ENCODE assay signal across 40 mouse cellular contexts in the genomic region with DNA sequence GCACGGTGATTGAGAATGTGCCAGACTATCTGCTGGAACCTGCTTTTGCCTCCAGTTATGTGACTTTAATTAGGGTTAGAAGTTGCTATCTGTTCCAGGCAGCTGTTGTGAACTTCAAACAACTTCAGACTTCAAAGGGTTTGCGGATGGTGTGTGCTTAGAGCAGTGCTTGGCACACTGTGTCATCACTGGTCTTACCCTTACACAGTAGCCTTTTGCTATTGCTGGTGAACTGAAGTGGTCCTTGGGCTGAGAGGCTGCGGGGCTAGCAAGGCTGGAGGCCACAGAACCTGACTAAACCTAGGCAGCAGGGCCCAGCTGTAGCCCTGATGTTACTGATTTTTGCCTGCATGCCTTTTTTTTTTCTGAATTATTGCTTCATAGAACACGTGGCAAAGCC. TPM values are rescaled to one million over a fixed set of nuclear protein-coding genes. Genes with fewer than 3 reads are reported as not detected.
DNase-seq lines count a peak whose midpoint lies in the region; ATAC-seq lines count a peak whose summit lies in the region.
"Had no signal": no experiment of that assay in that cellular context is flagged by ENCODE, and none has a peak within 500 bp of the region (broad histone marks: within the 10 kb centered on the region; RNA-seq: fewer than 3 reads in every experiment).

No protein-coding gene starts in this region.

- peak; percentile 75 for DNase-seq in heart, adult 11 months
- no peak for DNase-seq in heart, postnatal 25 days (ENCODE audit: low spot score)
- DNase-seq in thymus, postnatal 14 days: peak; percentile 22
- DNase-seq in thymus, postnatal 4 days: no peak
- no peak for DNase-seq in urinary bladder, postnatal 25 days (ENCODE audit: low spot score)
- DNase-seq: adrenal gland, postnatal 10 days; cerebellum, adult 18-20 months; cerebellum, postnatal 10 days; forebrain, postnatal 0 days; gastrocnemius, postnatal 36 days; heart, postnatal 14 days; kidney, adult 18-20 months; kidney, postnatal 25 days; right cerebral cortex, postnatal 4 days had no signal

- peak; percentile 54; the same call in 1 of the 2 replicates for ATAC-seq in midbrain, embryonic 15.5 days (replicated peaks)
- no peak for ATAC-seq in midbrain, embryonic 13.5 days
- ATAC-seq: forebrain, postnatal 0 days; hindbrain, embryonic 16.5 days; Patski had no signal

- intact Hi-C loops in heart, postnatal 25 days (cut with DNase I): no loop called here

- no peaks in the 10 kb centered on the region for H3K4me1 ChIP-seq in midbrain, embryonic 15.5 days
- H3K4me1 ChIP-seq in midbrain, embryonic 13.5 days (replicated peaks): no peaks in the 10 kb centered on the region; the same call in 1 of the 2 replicates
- H3K4me1 ChIP-seq: kidney, embryonic 15.5 days; limb, embryonic 12.5 days; liver, embryonic 15.5 days; neural tube, embryonic 12.5 days had no signal

- H3K4me3 ChIP-seq in midbrain, embryonic 15.5 days: no peak overlapping the region
- H3K4me3 ChIP-seq in midbrain, embryonic 13.5 days (replicated peaks): no peak overlapping the region
- H3K4me3 ChIP-seq: embryonic facial prominence, embryonic 13.5 days; forebrain, embryonic 10.5 days; kidney, embryonic 15.5 days; limb, embryonic 12.5 days; liver, embryonic 15.5 days; lung, embryonic 15.5 days; neural tube, embryonic 12.5 days had no signal

- no peaks in the 10 kb centered on the region for H3K27me3 ChIP-seq in midbrain, embryonic 15.5 days (replicated peaks)
- no peaks in the 10 kb centered on the region for H3K27me3 ChIP-seq in midbrain, embryonic 13.5 days
- H3K27me3 ChIP-seq: embryonic facial prominence, embryonic 13.5 days; kidney, embryonic 15.5 days; limb, embryonic 12.5 days; liver, embryonic 15.5 days; lung, embryonic 15.5 days; neural tube, embryonic 12.5 days; Patski had no signal

- no peak overlapping the region for H3K27ac ChIP-seq in midbrain, embryonic 15.5 days
- no peak overlapping the region for H3K27ac ChIP-seq in midbrain, embryonic 13.5 days
- H3K27ac ChIP-seq: embryonic facial prominence, embryonic 13.5 days; forebrain, embryonic 10.5 days; kidney, embryonic 15.5 days; limb, embryonic 12.5 days; liver, embryonic 15.5 days; lung, embryonic 15.5 days; neural tube, embryonic 12.5 days; stomach, postnatal 0 days had no signal

- no peaks in the 10 kb centered on the region for H3K9me3 ChIP-seq in midbrain, embryonic 15.5 days
- H3K9me3 ChIP-seq in midbrain, embryonic 13.5 days: no peaks in the 10 kb centered on the region
- H3K9me3 ChIP-seq: embryonic facial prominence, embryonic 13.5 days; forebrain, embryonic 10.5 days; kidney, embryonic 15.5 days; limb, embryonic 12.5 days; liver, embryonic 15.5 days; lung, embryonic 15.5 days; neural tube, embryonic 12.5 days had no signal

- no peak overlapping the region for H3K4me2 ChIP-seq in midbrain, embryonic 15.5 days
- no peak overlapping the region for H3K4me2 ChIP-seq in midbrain, embryonic 13.5 days (replicated peaks)
- H3K4me2 ChIP-seq: embryonic facial prominence, embryonic 13.5 days; kidney, embryonic 15.5 days; limb, embryonic 12.5 days; liver, embryonic 15.5 days; lung, embryonic 15.5 days; midbrain, embryonic 11.5 days; neural tube, embryonic 12.5 days had no signal

- no peak overlapping the region for H3K9ac ChIP-seq in midbrain, embryonic 15.5 days
- H3K9ac ChIP-seq in midbrain, embryonic 13.5 days (replicated peaks): no peak overlapping the region
- H3K9ac ChIP-seq: embryonic facial prominence, embryonic 13.5 days; forebrain, postnatal 0 days; kidney, embryonic 15.5 days; limb, embryonic 12.5 days; liver, embryonic 15.5 days; lung, embryonic 15.5 days; neural tube, embryonic 12.5 days had no signal

- 77% methylated on average over 4 of the region's 4 CpGs for WGBS in midbrain, embryonic 15.5 days
- WGBS in midbrain, embryonic 13.5 days: 74% methylated on average over 4 of the region's 4 CpGs

- H3K36me3 ChIP-seq in midbrain, embryonic 15.5 days (replicated peaks): peaks cover 7% of the 10 kb centered on the region; the same call in 1 of the 2 replicates
- H3K36me3 ChIP-seq in midbrain, embryonic 13.5 days: peaks cover 21% of the 10 kb centered on the region
- H3K36me3 ChIP-seq: liver, embryonic 15.5 days had no signal

RNA-seq across cellular contexts. Expression of a gene that starts 59.8 kb away (rescaled TPM):
- total RNA-seq in heart, postnatal 25 days (2021): not detected
- not detected in 2 replicates for polyA plus RNA-seq in midbrain, embryonic 15.5 days (2015; fragmentation: Nextera tagmentation; extraction: Ambion mirVana)
- not detected in 2 replicates for polyA plus RNA-seq in midbrain, embryonic 13.5 days (2015; fragmentation: Nextera tagmentation; extraction: Ambion mirVana)
- total RNA-seq: adrenal gland, postnatal 10 days; common myeloid progenitor, adult 5-6 weeks; forebrain, postnatal 0 days; gastrocnemius, postnatal 36 days; heart, adult 8-10 months; heart, postnatal 14 days; layer of hippocampus, adult 18-20 months; layer of hippocampus, postnatal 10 days; left cerebral cortex, adult 18-20 months; left cerebral cortex, postnatal 14 days; liver, adult 2 months; megakaryocyte progenitor cell, adult 5-6 weeks; MEL had no signal
- polyA plus RNA-seq: embryonic facial prominence, embryonic 13.5 days; forebrain, embryonic 10.5 days; forebrain, postnatal 0 days; heart, embryonic 14.5 days; hindbrain, embryonic 11.5 days; hindbrain, embryonic 16.5 days; intestine, embryonic 14.5 days; kidney, embryonic 15.5 days; limb, embryonic 12.5 days; liver, adult 2 months; liver, embryonic 15.5 days; lung, embryonic 15.5 days; midbrain, embryonic 11.5 days; neural tube, embryonic 12.5 days; Patski; spleen, adult 2 months; stomach, postnatal 0 days had no signal

Comparison
In these comparisons a context has a peak if more than half of its experiments do, and no peak if none do; other contexts are left out.
1. DNase-seq: peak in heart, adult 11 months (single experiment) and thymus, postnatal 14 days (single experiment); none in heart, postnatal 25 days (single experiment), thymus, postnatal 4 days (single experiment) and urinary bladder, postnatal 25 days (single experiment).